Mouse (Mus musculus) myocyte (in vitro differentiated cells): ENCODE data around the gene Prdm1. TPM values are rescaled to one million over a fixed set of nuclear protein-coding genes. Genes with fewer than 3 reads are reported as not detected.

Experiments
- H3K27me3 ChIP-seq: one replicate; pipeline ENCODE4 v1.6.1; 2011; ENCODE audit not compliant: control insufficient read depth, insufficient read depth, insufficient read length
- H3K36me3 ChIP-seq: one replicate; pipeline ENCODE4 v1.6.1; 2011; ENCODE audit not compliant: control insufficient read depth, insufficient read depth
- H3K4me2 ChIP-seq: one replicate; pipeline ENCODE4 v1.6.1; 2011; ENCODE audit warnings: low read depth, control low read depth
- H3K4me3 ChIP-seq: one replicate; pipeline ENCODE4 v1.5.1; 2011; ENCODE audit warnings: mild to moderate bottlenecking, control low read depth, moderate library complexity
- H3K79me2 ChIP-seq: one replicate; pipeline ENCODE4 v1.6.1; 2011; ENCODE audit not compliant: control insufficient read depth, insufficient read depth
- H3ac ChIP-seq: one replicate; pipeline ENCODE4 v1.6.1; 2011; ENCODE audit not compliant: control insufficient read depth, insufficient read length
- CEBPB ChIP-seq: IDR thresholded peaks from 2 replicates; pipeline ENCODE4 v1.6.1; 2011; ENCODE audit warnings: mild to moderate bottlenecking, moderate library complexity; ENCODE audit not compliant: poor library complexity, insufficient read depth, severe bottlenecking
- E2F4 ChIP-seq: IDR thresholded peaks from one replicate; pipeline ENCODE4 v1.6.1; 2011; ENCODE audit warnings: mild to moderate bottlenecking, control low read depth, moderate library complexity; ENCODE audit not compliant: insufficient read depth
- MAX ChIP-seq: IDR thresholded peaks from one replicate; pipeline ENCODE4 v1.6.1; 2011; ENCODE audit warnings: low read depth, mild to moderate bottlenecking, control low read depth
- MYOD1 ChIP-seq, 3 experiments: IDR thresholded peaks; one replicate each; pipeline ENCODE4 v1.6.1; 2011; ENCODE audit warnings: control low read depth in 2 of 3, low read depth in 2 of 3, mild to moderate bottlenecking in 2 of 3, moderate library complexity in 1 of 3; ENCODE audit not compliant: insufficient read length in 2 of 3, control insufficient read depth in 1 of 3
- MYOG ChIP-seq, 3 experiments: IDR thresholded peaks; one replicate each; pipeline ENCODE4 v1.6.1; 2011; ENCODE audit warnings: control low read depth in 2 of 3, low read depth in 2 of 3, mild to moderate bottlenecking in 2 of 3; ENCODE audit not compliant: insufficient read length in 2 of 3, control insufficient read depth in 1 of 3, insufficient read depth in 1 of 3
- POLR2A ChIP-seq: IDR thresholded peaks from one replicate; pipeline ENCODE4 v1.6.1; 2011; ENCODE audit warnings: low read depth, mild to moderate bottlenecking, control low read depth, moderate library complexity; ENCODE audit not compliant: insufficient read length
- POLR2AphosphoS2 ChIP-seq: IDR thresholded peaks from one replicate; pipeline ENCODE4 v1.6.1; 2011; ENCODE audit warnings: low read depth, control low read depth; ENCODE audit not compliant: insufficient read length
- REST ChIP-seq: IDR thresholded peaks from one replicate; pipeline ENCODE4 v1.6.1; 2011; ENCODE audit warnings: mild to moderate bottlenecking, control low read depth, moderate library complexity; ENCODE audit not compliant: insufficient read depth, insufficient read length
- SRF ChIP-seq: IDR thresholded peaks from one replicate; pipeline ENCODE4 v1.6.1; 2011; ENCODE audit warnings: low read depth; ENCODE audit not compliant: control insufficient read depth, insufficient read length
- TCF12 ChIP-seq: IDR thresholded peaks from one replicate; pipeline ENCODE4 v1.6.1; 2011; ENCODE audit warnings: mild to moderate bottlenecking, control low read depth; ENCODE audit not compliant: poor library complexity, insufficient read depth, severe bottlenecking
- TCF3 ChIP-seq: IDR thresholded peaks from one replicate; pipeline ENCODE4 v1.6.1; 2011; ENCODE audit warnings: low read depth, control low read depth; ENCODE audit not compliant: insufficient read length
- USF1 ChIP-seq: IDR thresholded peaks from one replicate; pipeline ENCODE4 v1.6.1; 2011; ENCODE audit warnings: low read depth, mild to moderate bottlenecking, control low read depth, moderate library complexity
- polyA plus RNA-seq: library from polyadenylated mRNA; unstranded; fragments of >200 nt; fragmentation: generic; extraction: Trizol; gene quantifications from one replicate; pipeline ENCODE4 v1.2.1, GENCODE M21; 2012; ENCODE audit warnings: missing spikeins

Prdm1 gene
- polyA plus RNA-seq, 1 experiment = 0.28 TPM

DNA sequence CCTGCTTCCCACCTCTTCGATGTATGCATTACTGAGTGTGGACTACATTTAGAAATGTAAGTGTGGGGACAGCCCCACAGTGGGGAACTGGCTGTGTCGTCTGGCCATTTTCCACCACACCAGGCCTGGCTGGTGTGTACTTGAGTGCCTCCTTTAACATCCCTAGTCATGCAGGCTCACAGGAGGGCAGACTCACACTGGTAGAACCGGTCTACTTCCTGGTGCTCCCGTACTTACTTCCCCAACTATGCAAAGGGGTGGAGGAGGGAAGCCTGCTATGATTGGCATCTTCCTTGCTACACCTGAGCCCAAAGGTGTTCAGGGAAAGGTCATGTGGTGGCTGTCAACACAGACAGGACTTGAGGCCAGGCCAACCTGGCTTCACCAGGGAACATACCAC is 96.6 kb downstream of the Prdm1 start:
- no peak for TF ChIP-seq USF1
- TF ChIP-seq SRF = no peak
- no peak for TF ChIP-seq MYOD1 (IDR thresholded peaks at IDR 0.05; ENCODE audit: control insufficient read depth in 1 of 3, insufficient read length in 2 of 3, low read depth in 2 of 3)
- TF ChIP-seq POLR2A = no peak
- no peak for TF ChIP-seq MYOG (IDR thresholded peaks at IDR 0.05; ENCODE audit: control insufficient read depth in 1 of 3, insufficient read depth in 1 of 3, insufficient read length in 2 of 3, low read depth in 2 of 3)
- TF ChIP-seq TCF3 = no peak
- no peak for TF ChIP-seq MAX
- no peak for TF ChIP-seq POLR2AphosphoS2
- no peak for TF ChIP-seq E2F4
- no peak for TF ChIP-seq TCF12
- TF ChIP-seq CEBPB = no peak
- TF ChIP-seq REST = no peak
- Histone ChIP-seq H3K4me2 (no peak overlapping the region), H3ac (no peak overlapping the region), H3K27me3 (peaks cover 5% of the 10 kb centered on the region), H3K4me3 (no peak overlapping the region), H3K36me3 (no peaks in the 10 kb centered on the region), H3K79me2 (no peaks in the 10 kb centered on the region)

DNA sequence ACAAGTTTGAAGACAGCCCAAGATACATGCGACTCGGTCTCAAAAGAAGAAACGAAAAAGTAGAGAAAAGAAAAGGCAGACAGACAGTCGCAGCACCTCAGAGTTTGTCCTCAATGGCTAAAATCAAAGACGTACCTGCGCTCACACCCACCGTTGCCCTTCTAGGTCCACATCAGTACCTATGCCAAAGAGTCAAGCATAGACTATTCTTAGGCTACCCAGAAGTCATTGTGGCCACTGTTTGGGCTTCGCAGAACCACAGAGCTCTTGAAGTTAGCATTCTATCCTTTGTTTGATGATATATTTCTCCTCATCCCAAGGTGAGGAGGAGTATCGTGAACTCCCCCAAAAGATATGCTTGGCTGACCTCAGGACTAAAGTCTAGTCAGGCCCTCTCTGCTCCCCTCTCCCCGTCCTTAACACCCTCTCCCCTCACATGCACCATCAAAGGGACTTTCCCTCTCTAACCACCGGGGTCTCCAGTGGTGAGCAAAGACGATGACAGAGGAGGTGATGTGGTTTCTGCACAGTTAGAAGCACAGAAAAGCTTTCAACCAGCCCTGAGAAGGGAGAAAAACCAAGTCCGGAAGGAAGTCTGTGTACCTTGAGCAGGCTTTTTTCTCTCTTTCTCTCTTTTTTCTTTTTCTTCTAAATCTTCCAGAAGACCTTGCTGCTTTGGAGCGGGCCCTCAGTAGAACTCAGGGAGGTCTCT is 99.0 kb downstream of the Prdm1 start:
- H3ac ChIP-seq = no peak overlapping the region
- no peaks in the 10 kb centered on the region for H3K79me2 ChIP-seq
- peaks cover 5% of the 10 kb centered on the region for H3K27me3 ChIP-seq
- H3K4me3 ChIP-seq = no peak overlapping the region
- H3K4me2 ChIP-seq = no peak overlapping the region
- no peaks in the 10 kb centered on the region for H3K36me3 ChIP-seq
- TF ChIP-seq CEBPB (no peak), MYOD1 (IDR thresholded peaks at IDR 0.05; ENCODE audit: control insufficient read depth in 1 of 3, insufficient read length in 2 of 3, low read depth in 2 of 3) (no peak), USF1 (no peak), REST (no peak), TCF12 (no peak), TCF3 (no peak), POLR2AphosphoS2 (no peak), MYOG (IDR thresholded peaks at IDR 0.05; ENCODE audit: control insufficient read depth in 1 of 3, insufficient read depth in 1 of 3, insufficient read length in 2 of 3, low read depth in 2 of 3) (no peak), SRF (no peak), POLR2A (no peak), MAX (no peak), E2F4 (no peak)

DNA sequence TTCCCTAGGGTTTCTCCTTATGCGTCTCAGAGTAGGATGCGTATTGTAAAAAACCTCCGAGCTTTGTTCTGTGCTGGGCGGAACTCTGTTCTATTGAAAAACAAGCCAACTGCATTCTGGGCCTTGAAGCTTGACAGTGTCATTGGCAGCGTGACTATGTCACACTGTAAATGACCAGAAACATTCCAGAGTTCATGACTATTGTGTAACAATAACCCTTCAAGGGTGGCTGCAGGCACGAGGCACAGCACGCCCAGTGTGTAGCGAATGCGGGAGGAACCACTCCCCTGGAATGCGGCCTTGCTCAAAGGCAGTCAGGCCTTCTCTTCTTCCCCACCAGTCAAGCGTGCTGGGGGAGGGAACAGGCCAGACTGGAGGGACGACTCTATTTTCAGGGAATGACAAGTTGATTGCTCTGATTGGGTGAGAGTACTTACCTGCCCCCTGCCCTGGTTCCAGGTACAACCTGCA is 100.4 kb downstream of the Prdm1 start:
- Histone ChIP-seq H3ac (no peak overlapping the region), H3K36me3 (no peaks in the 10 kb centered on the region), H3K4me2 (no peak overlapping the region), H3K27me3 (peaks cover 5% of the 10 kb centered on the region), H3K4me3 (no peak overlapping the region), H3K79me2 (no peaks in the 10 kb centered on the region)
- TF ChIP-seq REST = no peak
- TF ChIP-seq MYOG (IDR thresholded peaks at IDR 0.05; ENCODE audit: control insufficient read depth in 1 of 3, insufficient read depth in 1 of 3, insufficient read length in 2 of 3, low read depth in 2 of 3) = no peak
- no peak for TF ChIP-seq USF1

DNA sequence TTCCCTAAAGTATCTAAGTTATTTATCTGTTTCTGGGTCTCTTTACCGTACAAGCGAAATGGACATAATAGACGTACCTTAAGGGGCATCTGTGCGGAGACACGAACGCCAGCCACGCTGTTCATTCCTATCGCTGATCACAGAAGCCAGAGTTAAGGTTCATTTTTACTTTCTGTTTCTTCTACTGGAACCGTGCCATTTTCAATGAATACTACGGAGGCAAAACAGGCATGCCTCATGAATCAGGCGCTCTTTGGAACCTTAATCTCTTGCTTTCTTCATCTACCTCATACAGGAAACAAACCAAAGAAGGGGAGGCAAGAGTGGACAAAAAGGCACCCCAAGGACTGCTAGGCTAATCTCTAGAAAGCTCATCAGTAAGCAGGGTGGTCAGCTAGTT is 100.9 kb downstream of the Prdm1 start:
- H3K4me3 ChIP-seq = no peak overlapping the region
- H3ac ChIP-seq = no peak overlapping the region
- TF ChIP-seq TCF12 = no peak
- no peak for TF ChIP-seq TCF3
- TF ChIP-seq REST = no peak
- no peak for TF ChIP-seq SRF
- TF ChIP-seq E2F4 = no peak
- no peak for TF ChIP-seq MYOG (IDR thresholded peaks at IDR 0.05; ENCODE audit: control insufficient read depth in 1 of 3, insufficient read depth in 1 of 3, insufficient read length in 2 of 3, low read depth in 2 of 3)
- TF ChIP-seq MAX = no peak
- no peak for TF ChIP-seq USF1
- no peak for TF ChIP-seq CEBPB
- no peak for TF ChIP-seq MYOD1 (IDR thresholded peaks at IDR 0.05; ENCODE audit: control insufficient read depth in 1 of 3, insufficient read length in 2 of 3, low read depth in 2 of 3)
- TF ChIP-seq POLR2AphosphoS2 = no peak
- peaks cover 5% of the 10 kb centered on the region for H3K27me3 ChIP-seq
- no peak overlapping the region for H3K4me2 ChIP-seq
- H3K79me2 ChIP-seq = no peaks in the 10 kb centered on the region
- no peaks in the 10 kb centered on the region for H3K36me3 ChIP-seq

DNA sequence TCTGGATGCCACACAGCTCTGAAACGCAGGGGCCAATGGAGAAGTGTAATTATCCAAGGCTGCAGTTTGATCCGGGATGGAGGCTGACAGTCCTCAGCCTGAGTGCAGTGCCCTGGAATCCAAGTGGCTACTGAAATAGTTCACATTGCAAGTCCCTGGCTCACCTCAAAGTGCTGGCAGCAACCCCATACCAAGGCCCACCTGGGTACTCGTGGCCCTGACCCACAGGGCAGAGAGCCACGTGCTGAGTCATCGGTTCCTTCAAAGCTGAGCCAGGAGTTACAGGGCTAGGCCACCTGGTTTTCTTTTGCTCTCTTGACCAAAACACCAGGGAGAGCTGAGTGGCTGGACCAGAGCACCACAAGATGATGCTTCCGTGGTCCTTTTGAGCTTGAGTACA is 103.3 kb downstream of the Prdm1 start:
- Histone ChIP-seq H3ac (no peak overlapping the region), H3K4me3 (no peak overlapping the region), H3K4me2 (no peak overlapping the region), H3K36me3 (no peaks in the 10 kb centered on the region), H3K27me3 (no peaks in the 10 kb centered on the region), H3K79me2 (no peaks in the 10 kb centered on the region)
- TF ChIP-seq SRF (no peak), E2F4 (no peak), POLR2AphosphoS2 (no peak), POLR2A (no peak), TCF3 (no peak), MYOG (IDR thresholded peaks at IDR 0.05; ENCODE audit: control insufficient read depth in 1 of 3, insufficient read depth in 1 of 3, insufficient read length in 2 of 3, low read depth in 2 of 3) (no peak), TCF12 (no peak), REST (no peak), USF1 (no peak), MYOD1 (IDR thresholded peaks at IDR 0.05; ENCODE audit: control insufficient read depth in 1 of 3, insufficient read length in 2 of 3, low read depth in 2 of 3) (no peak), CEBPB (no peak)
